Mouse (Mus musculus): Measurements from ENCODE around the gene Gm17545.
A peak's percentile ranks its signal among the peaks of the same experiment; 100 is the strongest.

The Gm17545 gene

DNA sequence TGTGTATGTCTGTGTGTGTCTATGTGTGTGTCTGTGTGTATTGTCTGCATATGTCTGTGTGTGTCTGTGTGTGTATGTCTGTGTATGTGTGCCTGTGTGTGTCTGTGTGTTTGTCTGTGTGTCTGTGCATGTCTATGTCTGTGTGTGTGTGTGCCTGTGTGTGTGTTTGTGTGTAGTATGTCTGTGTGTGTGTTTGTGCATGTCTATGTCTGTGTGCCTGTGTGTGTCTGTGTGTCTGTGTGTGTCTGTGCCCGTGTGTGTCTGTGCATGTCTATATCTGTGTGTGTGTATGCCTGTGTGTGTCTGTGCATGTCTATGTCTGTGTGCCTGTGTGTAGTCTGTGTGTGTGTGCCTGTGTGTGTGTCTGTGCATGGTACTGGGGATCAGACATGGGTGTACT is 9.0 kb upstream of the Gm17545 start:
- no peak for DNase-seq (ENCODE audit: low spot score in 2 of 2)

GRCm38 (mm10) chr9:22447213-22447612 is 6.9 kb upstream of the Gm17545 start:
- DNase-seq (ENCODE audit: low spot score in 2 of 2) = no peak

- DNase-seq (ENCODE audit: low spot score in 2 of 2) = no peak
Measured at GRCm38 (mm10) chr9:22448420-22448819, 5.7 kb upstream of the Gm17545 start.

GRCm38 (mm10) chr9:22449209-22449608 is 4.9 kb upstream of the Gm17545 start:
- no peak for DNase-seq (ENCODE audit: low spot score in 2 of 2)

GRCm38 (mm10) chr9:22452697-22453096 is 1.4 kb upstream of the Gm17545 start:
- DNase-seq (ENCODE audit: low spot score in 2 of 2) = no peak

- no peak for DNase-seq (ENCODE audit: low spot score in 2 of 2)
Measured at GRCm38 (mm10) chr9:22453501-22453924, 577 bp upstream of the Gm17545 start.

GRCm38 (mm10) chr9:22455041-22455440 is 951 bp downstream of the Gm17545 start:
- DNase-seq (ENCODE audit: low spot score in 2 of 2) = no peak

DNA sequence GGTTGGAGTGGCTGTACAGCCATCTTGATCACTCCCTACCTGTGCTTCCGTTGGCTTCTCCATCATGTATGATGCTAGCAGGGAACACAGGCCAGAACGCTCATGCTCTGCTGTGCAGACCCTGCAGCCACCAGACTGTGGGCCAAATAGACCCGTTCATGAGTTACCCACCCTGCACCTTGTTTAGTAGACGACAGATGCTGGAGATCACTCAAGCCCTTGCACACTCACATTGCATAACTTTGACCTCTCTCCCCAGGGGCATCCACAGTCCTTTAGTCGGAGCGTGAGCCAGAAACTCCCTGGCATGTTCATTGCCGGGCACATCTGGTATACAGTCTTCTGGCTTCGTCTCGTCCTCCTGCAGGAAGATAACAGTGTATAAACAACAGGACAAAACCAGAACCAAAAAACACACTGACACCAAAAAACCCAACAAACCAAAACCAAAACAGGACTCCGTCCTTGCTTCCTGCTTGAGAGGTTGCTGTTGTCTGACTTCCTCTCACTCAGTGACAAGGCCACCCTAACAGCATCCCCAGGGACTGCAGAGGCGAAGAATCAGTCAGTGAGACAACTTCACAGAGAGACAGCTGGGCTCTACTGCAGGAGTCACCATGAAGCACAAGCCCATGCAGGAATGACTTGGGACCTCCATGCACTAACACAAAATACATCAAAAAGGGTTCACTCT is 3.2 kb downstream of the Gm17545 start:
- DNase-seq (ENCODE audit: low spot score in 2 of 2) = no peak

DNA sequence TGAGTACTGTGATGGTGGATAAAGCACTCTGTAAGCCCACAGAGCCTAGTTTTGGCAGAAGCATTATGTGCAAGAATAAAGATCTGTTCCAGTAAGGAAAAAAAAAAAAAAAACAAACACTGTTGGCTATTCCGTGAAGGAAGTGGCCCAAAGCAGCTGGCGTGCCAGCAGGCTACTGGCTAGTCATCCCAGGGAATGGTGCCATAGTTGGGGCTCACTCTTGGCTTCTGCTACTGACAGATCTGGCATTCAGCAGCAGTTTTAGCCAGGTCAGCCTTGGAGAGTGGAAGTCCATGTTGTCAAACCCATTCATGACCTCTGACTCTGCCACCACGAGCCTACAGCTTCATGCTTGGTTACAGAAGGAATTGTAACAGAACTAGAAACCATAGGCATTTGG is 7.9 kb downstream of the Gm17545 start:
- no peak for DNase-seq (ENCODE audit: low spot score in 2 of 2)

GRCm38 (mm10) chr9:22466212-22466611 is 12.1 kb downstream of the Gm17545 start:
- no peak for DNase-seq (ENCODE audit: low spot score in 2 of 2)

- DNase-seq (ENCODE audit: low spot score in 2 of 2) = no peak
Measured at GRCm38 (mm10) chr9:22467371-22468169, 13.5 kb downstream of the Gm17545 start.

- DNase-seq (ENCODE audit: low spot score in 2 of 2) = no peak
Measured at GRCm38 (mm10) chr9:22468170-22468898, 14.2 kb downstream of the Gm17545 start.

DNA sequence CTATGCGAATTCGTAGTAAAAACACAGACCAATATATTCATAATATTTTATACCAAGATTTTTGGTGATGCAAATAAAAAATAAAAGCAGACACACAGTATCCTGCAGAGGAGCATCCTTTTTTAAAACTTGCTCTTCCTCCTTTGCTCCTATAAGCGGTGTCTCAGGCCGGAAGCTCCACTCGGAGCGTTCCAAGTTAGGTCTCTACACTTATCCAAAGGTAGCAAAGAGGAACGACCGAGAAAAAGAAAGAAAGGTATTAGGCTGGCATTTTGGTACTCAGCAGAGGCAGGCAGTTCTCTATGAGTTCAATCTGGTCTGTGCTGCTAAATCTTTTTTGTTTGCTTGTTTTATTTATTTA is 14.8 kb downstream of the Gm17545 start:
- DNase-seq (ENCODE audit: low spot score in 2 of 2) = no peak

DNA sequence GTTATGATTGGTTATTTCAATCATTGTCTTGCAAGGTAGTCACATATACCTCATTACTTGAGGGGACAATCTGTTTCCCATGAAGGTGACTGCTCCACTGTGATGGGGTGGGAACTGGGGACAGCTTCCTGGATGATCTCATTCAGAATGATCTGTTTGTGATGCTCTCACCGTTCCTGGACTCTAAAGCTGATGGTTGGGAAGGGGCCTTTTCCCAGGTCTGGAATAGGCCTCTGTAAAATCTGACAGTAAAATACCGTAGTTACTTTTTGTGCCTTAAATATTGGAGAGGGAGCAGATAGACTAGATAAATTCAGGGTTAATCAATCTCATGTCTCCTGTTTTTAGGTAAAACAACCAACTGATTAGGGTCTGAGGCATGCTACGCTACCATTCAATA is 15.6 kb downstream of the Gm17545 start, which contains the start of gene Rp9:
Rp9 (minus strand) TSS at position 101 of the 400 bp plus-strand sequence.
- no peak for DNase-seq (ENCODE audit: low spot score in 2 of 2)

DNA sequence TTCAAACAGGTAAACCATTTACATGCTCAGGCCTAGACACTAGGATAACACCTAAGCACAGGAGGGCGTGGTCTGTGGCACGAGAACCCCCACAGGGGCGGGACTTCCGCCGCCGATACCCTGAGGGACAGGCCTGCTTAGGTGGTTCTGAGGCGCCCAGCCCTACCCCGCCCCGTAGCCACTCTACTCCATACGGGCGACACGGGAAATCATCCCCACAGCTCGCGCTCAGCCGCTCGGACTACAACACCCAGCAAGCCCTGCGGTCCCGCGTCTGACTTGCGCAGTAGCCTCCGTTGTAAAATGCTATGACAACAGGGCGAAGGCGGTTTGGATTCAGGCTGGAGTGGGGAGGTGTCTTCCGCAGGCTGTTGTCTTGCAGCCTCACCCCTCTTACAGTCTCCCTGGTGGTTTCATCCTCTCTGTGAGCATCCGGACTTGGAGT is 21.4 kb downstream of the Gm17545 start, which contains the start of gene Bbs9:
Bbs9 (plus strand) TSS at position 292 of the 445 bp plus-strand sequence.
- peak; percentile 87 to 89 for DNase-seq (ENCODE audit: low spot score in 2 of 2)

DNA sequence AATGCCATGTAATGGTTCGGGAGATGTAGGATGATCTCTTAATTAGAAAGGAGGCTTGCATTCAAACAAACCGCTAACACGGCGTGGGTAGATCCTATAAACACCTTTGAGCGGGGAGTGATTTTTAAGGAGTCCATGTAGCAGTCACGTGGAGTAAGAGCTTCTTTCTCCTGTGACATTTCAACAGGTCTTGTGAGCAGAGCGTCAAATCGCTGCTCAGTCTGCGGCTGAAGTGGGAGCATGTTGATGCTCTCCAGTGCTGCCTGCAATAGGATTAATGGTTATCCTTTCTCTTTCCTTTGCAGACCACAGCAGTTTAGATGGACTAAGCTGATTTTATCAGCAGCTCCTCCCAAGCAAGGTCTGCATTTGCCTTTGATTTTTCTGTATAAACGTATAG is 22.2 kb downstream of the Gm17545 start:
- DNase-seq (ENCODE audit: low spot score in 2 of 2) = no peak

DNA sequence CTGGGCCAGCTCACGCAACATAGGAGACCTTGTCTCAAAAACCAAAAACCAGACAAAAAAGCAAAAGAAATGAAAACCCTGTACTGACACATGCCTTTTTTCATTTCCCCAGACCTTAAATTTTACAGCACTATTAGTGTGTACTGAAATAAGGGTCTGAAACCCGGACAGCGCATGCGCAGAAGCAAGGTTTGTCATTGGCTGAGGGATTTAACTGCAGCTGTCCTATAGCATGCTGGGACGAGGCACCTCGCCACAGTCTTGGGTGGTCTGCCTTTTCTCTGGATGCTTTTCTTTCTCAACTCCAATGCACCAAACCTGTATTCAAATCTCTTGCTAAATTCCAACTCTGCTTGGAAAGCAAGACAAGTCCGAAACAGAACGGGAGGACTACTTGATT is 24.9 kb downstream of the Gm17545 start:
- no peak for DNase-seq (ENCODE audit: low spot score in 2 of 2)

DNA sequence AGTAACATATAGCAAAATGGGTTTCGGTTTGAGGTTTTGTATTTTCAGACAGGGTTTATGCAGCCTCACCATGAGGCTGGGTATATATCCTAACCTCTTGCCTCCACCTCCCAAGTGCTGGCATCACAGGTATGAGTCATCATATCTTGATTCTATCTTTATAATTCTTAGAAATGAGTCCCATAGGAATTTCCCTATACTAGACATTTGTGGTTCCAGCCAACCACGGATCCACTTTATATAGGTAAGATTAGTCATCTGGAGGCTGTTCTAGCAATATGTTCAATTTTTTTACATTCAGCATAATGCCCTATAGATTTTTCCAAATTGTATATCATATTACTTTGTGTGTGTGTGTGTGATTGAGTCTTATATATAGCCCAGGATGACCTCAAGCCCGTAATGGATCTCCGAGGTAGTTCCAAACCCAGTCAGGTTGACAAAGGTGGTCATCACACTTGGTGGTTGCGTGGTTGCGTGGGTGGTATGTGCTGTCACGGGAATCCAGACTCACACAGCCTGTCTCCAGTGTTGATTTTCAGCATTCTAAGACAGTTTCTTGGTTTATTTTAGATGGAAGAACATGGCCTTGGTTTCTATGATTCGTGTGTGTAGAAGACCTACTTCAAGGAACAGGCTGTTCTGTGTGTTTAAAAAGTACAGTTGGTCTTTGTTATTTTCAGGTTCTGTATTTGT is 29.9 kb downstream of the Gm17545 start:
- no peak for DNase-seq (ENCODE audit: low spot score in 2 of 2)

- no peak for DNase-seq (ENCODE audit: low spot score in 2 of 2)
Measured at GRCm38 (mm10) chr9:22484562-22485308, 30.6 kb downstream of the Gm17545 start.

- no peak for DNase-seq (ENCODE audit: low spot score in 2 of 2)
Measured at GRCm38 (mm10) chr9:22486211-22486610, 32.1 kb downstream of the Gm17545 start.

DNA sequence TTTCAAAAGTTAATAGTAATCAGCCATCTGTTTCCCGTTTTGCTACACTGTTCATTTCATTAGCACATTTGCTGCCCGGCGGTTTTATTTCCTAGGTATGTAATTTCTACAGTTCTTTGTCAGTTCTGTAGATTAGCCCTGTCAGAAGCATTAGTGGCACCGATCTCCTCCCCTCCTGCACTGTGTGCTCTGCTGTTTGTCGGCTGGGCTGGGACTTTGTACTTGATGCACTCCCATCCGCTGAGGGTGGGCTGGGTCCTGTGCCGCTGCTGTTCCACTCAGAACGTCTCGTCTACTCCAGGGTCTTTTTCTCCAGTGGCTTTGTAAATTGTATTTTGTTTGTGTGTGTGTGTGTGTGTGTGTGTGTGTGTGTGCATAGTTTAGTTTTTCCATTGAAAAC is 34.9 kb downstream of the Gm17545 start:
- no peak for DNase-seq (ENCODE audit: low spot score in 2 of 2)
